Mouse (Mus musculus): ENCODE data around the gene Wfdc8.
"Not testable (repeated sequence)": the region's sequence is repeated elsewhere in the genome, so short reads cannot be mapped to it uniquely, and the experiment has no call there.

Wfdc8 gene

DNA sequence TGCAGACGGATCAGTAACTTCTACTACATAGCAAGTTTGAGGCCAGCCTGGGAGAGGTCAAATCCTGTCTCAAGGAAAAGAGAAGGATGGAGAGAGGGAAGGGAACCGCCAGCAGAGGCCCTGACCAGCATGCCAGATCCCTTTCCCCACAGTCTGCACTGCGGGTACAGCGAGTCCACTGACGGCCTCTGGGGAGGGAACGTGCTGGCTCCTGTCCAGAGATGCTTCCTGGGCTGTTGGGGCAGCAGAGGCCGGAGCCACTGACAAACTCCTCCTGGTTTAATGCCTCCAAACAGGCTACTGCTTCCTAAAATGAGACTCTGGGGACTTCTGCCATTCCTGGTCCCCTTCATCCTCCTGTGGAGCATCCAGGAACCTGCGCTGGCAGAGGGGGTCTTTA, at the start of gene Wfdc8, which contains the start of gene Wfdc6b:
TSS of gene Wfdc8 (minus strand) at position 156 of the 400 bp plus-strand sequence.
TSS of gene Wfdc6b (plus strand) at position 52 of the 400 bp plus-strand sequence.
- DNase-seq (ENCODE audit: inconsistent age in 2 of 2, low spot score in 1 of 2) = peak; percentile 51 to 67

DNA sequence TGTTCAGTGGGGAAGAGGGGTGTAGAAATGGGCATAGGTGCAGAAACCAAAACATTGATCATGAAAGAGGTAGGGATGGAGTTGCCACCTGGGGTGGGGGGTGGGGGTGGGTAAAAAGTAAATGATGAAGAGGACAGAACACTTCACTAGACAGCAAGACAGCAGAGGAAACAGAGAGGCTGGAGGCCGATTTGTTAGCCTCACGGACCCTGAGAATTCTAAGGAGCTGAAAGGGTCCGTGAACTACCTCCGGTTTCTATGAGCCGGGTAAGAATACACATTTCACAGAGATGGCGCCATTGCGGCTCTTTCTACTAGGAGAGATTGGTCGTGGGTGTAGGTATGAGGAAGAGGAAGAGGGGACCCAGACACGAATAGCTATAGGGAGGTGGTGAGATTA, 43.1 kb upstream of the Wfdc8 start, which contains the start of gene Wfdc9:
TSS of gene Wfdc9 (minus strand) at position 101 of the 400 bp plus-strand sequence.
- DNase-seq (ENCODE audit: inconsistent age in 2 of 2, low spot score in 1 of 2) = no peak

DNA sequence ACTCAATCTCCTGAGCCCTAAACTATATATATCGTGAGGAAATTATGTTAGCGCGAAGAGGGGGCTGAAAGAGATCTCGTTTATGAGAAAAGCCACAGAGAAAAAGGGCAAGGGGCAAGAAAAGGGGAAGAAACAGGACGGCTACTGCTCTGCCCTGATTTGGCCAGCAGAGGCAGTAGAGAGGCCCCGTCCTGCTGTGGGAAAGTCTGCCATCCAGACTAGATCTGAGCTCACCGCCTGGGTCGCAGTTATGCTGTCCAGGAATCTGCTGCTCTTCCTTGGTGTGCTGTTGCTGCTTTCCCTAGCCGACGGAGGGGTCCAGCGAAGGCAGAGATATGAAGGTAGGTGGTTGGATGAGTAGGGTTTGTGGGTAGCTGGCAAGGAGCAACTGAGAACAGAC, 42.4 kb upstream of the Wfdc8 start, which contains the start of gene Wfdc10:
TSS of gene Wfdc10 (plus strand) at position 189 of the 400 bp plus-strand sequence.
- peak; percentile 27 to 71 for DNase-seq (ENCODE audit: inconsistent age in 2 of 2, low spot score in 1 of 2)

DNA sequence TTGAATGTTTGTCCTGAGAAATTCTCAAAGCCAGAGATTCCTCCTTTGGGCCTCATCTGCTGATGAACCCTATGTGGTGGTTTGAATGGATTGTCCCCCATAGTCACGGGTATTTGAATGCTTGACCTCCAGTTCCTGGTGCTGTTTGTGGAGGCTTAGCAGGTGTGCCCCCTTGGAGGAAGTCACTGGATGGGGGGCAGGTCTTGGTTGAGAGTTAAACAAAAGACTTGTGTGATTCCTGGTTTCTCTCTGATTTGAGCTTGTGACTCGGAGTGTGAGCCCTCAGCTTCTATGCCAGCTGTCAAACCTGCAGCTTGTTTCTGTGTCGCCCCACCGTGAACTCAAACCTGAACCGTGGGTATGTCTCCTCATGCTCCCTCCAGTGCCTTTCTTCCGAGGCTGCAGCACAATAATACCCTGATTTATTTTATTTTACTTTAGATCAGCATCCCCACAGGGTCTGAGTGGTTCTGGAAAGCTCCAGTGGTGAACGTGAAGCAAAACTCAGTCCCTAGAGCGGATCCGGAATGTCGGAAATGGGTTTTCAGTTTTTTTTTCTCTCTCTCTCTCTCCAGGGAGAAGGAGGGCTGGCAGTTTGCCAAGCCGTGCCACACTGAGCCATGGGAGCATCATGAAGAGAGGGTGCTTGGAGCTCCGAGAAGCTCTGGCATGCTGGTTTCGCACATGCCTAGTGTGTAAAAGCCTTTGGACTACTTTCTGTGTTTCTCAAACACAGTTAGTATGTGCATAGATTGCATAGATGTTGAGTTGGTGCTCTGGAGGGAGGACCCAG, 28.7 kb upstream of the Wfdc8 start:
- DNase-seq (ENCODE audit: inconsistent age in 2 of 2, low spot score in 1 of 2) = no peak

DNA sequence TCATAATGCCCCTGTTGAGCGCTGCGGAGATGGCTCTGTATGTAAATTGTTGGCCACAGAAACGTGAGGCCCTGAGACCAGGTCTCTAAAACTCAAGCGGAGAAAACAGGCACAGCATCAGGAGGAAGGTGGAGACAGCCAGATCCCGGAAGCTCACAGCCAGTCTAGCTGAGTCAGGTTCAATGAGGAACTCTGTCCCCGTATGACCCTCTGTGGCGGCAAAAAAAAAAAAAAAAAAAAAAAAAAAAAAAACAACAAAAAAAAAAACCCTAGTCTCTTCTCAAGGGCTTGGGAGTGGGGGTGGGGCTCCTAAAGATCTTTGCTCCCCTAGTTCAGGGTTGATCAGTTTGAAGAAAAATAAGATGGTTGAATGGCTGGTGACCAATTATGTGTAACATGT, 27.7 kb upstream of the Wfdc8 start:
- DNase-seq (ENCODE audit: inconsistent age in 2 of 2, low spot score in 1 of 2) = peak in 1 of 2 experiments; percentile 24

DNA sequence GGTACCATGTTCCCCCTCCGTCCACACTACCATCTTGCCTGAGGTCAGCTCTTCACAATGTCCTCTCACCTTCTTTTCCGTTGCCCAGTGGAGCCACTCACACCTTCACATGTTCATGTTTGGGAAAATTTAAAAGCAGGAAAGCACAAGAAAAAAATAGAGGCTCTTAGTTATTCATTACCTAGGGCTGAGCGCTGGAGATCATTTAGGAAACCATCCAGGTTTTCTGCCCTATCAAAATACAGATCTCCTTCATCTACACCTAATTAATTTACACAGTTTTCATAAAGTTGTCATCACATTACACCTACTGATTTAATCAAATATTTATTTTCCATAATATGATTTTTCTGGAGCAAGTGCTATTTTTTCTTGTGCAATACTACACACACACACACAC, 25.3 kb upstream of the Wfdc8 start, which contains the start of gene Wfdc16:
TSS of gene Wfdc16 (minus strand) at position 101 of the 400 bp plus-strand sequence.
- no peak for DNase-seq (ENCODE audit: inconsistent age in 2 of 2, low spot score in 1 of 2)

DNA sequence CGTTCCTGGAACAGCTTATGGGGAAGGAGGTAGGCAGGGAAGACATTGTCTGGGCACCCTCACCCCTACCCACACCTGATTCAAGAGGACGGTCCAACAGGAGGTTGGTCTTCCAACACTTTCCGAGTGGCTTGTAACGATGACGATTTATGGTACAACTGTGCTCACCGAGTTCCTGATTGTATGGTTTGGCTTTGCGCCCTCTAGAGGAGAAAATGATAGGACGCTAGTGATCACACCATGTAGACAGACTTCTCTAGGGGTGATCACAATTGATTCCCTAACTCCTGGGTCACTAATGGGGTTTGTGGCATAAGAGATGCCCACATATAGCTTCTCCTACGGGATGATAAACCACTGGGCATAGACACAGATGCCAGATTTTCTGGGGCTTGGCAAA, 21.8 kb upstream of the Wfdc8 start:
- peak in 1 of 2 experiments; percentile 32 for DNase-seq (ENCODE audit: inconsistent age in 2 of 2, low spot score in 1 of 2)

DNA sequence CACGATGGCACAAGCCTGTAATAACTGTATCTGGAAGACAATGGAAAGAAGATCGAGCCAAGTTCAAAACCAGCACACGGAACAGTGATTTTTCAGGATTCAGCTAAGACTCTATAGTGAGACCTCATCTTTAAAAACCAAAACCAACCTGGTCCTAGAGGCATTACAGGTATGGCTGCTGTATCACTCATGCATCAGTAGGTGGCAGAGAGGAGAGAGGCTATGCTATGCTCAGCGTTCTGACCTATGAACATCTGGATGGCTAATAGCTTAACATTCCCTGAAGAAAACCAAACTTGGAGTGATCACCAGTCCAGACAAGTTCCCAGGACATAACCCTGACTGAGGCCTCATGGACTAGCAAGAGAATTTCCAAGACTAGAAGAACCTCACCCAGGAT, 8.3 kb upstream of the Wfdc8 start:
- DNase-seq (ENCODE audit: inconsistent age in 2 of 2, low spot score in 1 of 2) = no peak

DNA sequence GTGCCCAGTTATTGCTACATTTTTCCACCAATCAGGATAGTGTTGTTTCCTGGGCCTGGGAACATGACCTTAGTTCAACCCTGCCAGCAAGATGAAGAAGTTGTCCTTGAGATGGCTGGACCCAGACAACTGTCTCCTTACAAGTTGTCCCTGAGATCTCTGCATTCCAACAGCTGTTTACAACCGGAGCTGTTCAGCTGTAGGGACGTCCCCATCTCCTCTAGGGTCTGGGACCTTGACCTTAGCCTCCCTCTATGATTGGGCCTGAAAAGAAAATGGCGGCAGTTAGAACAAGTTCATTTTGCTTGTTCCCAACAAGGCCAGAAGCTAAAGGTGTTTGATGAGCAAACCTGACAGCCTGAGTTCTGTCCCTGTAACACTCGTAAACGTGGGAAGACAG, 5.6 kb upstream of the Wfdc8 start:
- peak; percentile 12 to 37 for DNase-seq (ENCODE audit: inconsistent age in 2 of 2, low spot score in 1 of 2)

DNA sequence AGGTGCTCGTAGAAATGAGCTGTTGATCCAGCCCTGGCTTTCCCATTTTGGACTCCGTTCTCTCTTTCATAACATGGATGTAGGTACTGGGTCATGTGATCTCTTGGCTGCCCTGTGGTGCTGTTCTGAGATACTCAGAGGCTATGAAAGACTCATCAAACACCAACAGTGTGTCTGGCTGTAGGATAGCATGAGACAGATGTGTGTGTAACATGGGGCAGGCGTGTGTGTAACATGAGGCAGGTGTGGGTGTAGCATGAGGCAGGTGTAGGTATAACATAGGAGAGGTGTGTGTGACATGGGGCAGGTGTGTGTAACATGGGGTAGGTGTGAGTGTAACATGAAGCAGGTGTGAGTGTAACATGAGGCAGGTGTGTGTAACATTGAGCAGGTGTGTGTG, 2.0 kb upstream of the Wfdc8 start:
- DNase-seq (ENCODE audit: inconsistent age in 2 of 2, low spot score in 1 of 2) = no peak

DNA sequence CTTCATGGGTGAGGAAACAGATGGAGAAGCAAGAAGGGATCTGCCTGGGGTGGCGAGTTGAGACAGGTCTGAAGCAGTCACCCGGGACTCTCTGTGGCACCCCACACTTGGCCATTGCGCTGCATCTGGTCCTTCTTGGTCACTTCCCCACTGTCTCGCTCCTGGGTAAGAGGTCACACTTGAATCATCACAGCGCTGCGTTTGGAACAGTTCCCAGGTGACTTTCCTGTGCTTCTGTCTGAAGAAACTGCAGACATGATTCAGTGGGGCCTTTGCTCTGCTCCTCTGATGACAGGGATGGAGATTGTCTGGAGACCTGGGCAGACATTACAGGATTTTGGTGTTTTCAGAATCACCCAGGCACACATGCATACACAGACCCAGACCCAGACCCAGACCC, 4.6 kb downstream of the Wfdc8 start:
- peak; percentile 68 to 72 for DNase-seq (ENCODE audit: inconsistent age in 2 of 2, low spot score in 1 of 2)

DNA sequence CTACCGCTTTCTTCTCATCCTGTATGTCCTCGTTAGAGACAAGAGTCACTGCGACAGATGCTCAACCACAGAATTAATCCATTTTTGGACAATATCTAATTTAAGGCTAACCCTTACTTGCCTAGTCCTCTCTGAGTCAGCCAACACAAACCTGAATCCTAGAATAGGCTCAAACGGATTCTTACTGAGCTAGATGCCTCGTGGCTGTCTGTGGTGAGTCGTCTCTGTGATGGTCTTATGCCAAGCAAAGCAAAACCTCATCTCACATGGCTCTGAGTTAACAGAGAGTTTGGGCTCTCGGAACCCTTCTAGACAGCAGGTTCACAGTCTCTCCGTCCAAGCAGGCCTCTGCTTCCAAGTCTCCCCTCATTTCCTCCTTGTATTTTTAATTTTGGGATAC, 9.0 kb downstream of the Wfdc8 start:
- no peak for DNase-seq (ENCODE audit: inconsistent age in 2 of 2, low spot score in 1 of 2)

DNA sequence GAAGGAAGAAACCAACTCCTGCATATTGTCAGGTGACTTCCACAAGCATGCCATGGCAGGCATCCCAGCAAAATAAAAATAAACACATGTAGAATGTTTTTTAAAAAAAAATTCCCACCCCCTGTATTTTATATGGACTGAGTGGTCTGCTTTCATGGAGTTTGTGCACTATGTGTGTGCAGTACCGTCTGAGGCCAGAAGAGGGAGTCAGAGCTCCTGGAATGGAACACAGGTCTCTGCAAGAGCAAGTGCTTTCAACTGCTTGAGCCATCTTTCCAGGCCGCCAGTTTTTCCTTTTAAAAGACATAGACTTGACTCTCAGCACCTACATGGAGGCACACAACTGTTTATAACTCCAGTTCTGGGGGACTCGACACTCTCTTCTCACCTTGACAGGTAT, 9.9 kb downstream of the Wfdc8 start:
- no peak for DNase-seq (ENCODE audit: inconsistent age in 2 of 2, low spot score in 1 of 2)

DNA sequence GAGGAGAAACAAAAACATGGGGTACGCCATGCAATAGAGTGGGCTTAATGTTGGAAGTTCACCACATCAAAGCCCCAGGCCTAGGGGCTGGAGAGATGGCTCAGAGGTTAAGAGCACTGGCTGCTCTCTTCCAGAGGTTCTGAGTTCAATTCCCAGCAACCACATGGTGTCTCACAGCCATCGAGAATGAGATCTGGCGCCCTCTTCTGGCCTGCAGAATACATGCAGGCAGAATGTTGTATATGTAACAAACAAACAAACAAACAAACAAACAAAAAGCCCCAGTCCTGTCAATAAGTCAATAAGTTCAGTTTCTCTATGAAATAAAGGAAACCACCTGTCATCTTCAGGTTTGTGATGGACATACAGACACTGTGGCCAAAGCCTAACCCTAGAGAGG, 13.2 kb downstream of the Wfdc8 start:
- no peak for DNase-seq (ENCODE audit: inconsistent age in 2 of 2, low spot score in 1 of 2)

DNA sequence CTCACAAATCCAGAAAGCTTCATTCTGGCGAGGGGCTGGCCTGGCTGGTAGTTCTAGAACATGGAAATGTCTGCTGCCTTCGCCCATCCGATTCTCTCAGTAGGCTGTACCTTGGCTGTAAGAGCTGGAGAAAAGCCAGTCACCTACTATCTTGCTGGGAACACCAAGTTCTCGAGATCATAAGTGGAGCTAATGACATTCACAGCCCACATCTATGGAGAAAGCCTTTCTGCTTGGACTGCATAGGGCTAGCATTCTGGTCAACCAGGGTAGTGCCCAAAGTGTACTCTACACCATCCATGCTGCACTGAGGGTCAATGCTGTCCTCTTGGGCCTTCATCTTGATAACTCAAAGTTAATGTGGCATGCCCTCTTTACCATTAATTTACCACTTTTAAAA, 19.9 kb downstream of the Wfdc8 start, which contains the start of gene Eppin:
TSS of gene Eppin (minus strand) at position 101 of the 400 bp plus-strand sequence.
- DNase-seq (ENCODE audit: inconsistent age in 2 of 2, low spot score in 1 of 2) = peak; percentile 31 to 47

DNA sequence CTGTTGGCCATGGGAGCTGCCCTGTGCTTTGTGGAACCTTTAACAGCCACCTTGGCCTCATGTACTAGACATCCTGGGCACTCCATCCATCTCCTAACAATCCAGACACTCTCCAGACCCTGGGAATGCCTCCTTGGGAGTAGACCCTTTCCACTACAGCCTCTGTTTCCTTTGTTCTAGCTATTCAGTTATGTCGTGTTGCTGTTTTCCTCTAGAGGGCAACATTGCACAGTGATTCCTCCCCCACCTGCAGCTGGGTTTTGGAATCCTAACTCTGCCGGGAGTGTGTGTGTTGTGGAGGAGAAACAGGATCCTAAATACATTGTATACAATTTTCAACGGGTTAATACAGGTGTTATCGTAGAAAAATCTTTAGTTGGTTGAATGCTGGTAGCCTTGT, 21.4 kb downstream of the Wfdc8 start:
- DNase-seq (ENCODE audit: inconsistent age in 2 of 2, low spot score in 1 of 2) = peak; percentile 20 to 69

DNA sequence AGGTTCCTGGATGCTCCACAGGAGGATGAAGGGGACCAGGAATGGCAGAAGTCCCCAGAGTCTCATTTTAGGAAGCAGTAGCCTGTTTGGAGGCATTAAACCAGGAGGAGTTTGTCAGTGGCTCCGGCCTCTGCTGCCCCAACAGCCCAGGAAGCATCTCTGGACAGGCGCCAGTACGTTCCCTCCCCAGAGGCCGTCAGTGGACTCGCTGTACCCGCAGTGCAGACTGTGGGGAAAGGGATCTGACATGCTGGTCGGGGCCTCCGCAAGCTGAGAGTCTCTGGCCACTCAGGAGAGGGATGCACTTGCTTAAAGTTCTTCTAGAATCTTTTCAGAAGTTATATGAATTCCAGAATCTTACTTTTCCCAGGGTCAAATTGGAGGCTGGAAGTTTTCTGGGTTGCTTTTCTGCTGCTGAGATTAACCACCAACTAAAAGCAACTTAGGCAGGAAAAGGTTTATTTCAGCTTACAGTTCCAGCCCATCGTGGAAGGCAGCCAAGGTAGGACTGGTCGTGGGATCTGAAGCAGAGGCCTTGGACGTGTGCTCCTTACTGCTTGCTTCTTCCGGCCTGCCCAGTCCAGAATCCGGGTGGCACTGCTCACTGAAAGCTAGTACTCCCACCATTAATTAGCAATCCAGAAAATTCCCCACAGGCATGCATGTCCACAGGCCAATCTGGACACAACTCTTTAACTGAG, 28.3 kb downstream of the Wfdc8 start, which contains the start of gene Wfdc6a:
TSS of gene Wfdc6a (minus strand) at position 423 of the 701 bp plus-strand sequence.
- DNase-seq (ENCODE audit: inconsistent age in 2 of 2, low spot score in 1 of 2) = peak; percentile 49 to 56

DNA sequence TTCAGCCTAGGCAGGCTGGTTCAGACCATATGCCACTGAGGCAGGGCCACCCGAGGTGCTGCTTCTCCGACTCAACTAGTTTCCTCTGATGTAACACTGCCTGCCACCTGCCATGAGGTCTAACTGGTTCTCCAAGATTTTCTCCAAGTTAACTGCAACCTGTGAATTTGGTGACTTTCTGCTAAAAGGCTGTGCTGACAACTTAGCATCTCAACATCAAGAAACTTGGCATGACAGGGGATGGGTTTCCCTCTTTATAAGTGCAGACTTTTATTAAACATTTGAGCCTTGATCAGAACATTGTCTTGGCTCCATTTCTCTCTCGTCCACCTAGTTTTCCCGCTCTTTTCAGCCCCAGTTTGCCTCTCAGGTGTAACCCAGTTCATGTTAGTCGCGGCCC, 40.1 kb downstream of the Wfdc8 start, which contains the start of gene Spint3:
TSS of gene Spint3 (minus strand) at position 101 of the 400 bp plus-strand sequence.
- DNase-seq (ENCODE audit: inconsistent age in 2 of 2, low spot score in 1 of 2) = not testable (repeated sequence)

DNA sequence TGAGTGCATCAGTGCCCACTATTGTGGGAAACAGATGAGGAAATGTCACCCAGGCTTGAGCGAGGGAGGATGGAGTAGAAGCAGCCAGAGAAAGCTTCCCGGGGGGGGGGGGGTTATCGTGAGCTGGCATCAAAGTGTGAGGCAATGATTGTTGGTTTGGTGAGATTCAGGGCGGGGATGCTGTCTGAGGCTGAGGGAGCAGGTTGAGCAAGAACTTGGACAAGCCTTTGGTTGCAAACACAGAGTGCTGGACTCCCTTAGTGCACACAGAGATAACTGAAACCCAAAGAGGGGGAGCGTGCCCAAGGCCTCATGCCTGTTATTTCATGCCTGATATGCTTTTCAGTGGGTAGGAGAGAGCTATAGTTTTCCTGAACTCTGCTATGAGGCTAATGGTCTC, 46.0 kb downstream of the Wfdc8 start:
- no peak for DNase-seq (ENCODE audit: inconsistent age in 2 of 2, low spot score in 1 of 2)

DNA sequence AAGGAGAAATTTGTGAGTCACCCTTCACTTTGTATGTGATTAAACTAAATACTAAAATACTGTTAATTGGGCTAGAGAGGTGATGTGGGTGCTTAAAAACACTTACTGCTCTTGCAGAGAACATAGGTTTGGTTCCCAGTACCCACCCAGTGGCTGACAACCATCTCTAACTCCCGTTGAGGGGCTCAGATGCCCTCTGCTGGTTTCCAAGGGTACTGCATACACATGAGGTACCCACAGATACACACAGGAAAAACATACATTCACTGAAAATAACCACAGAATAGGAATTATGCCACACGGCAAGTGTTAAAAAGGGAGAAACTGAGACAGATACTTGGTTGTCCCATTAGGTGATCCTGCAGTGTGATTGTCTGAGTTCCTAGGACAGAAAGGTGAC, 46.4 kb downstream of the Wfdc8 start:
- DNase-seq (ENCODE audit: inconsistent age in 2 of 2, low spot score in 1 of 2) = no peak

DNA sequence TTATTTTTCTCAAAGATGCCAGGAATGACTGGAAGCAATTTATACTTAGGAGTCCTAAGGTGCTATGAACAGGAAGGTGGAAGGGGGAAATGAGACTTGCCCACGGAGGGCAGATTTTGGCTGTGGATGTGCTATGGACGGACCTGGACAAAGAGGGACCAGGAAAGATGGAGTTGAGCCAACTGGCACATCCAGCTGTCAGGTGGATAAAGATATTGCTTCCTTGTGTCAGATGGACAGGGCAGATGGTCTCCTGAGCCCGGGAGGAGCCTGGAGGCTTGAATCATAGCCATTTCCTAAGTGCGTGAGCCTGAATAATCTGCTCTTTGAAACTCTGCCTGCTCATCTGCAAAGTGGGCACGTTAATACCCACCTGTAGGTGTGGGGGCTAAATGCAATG, 49.1 kb downstream of the Wfdc8 start:
- no peak for DNase-seq (ENCODE audit: inconsistent age in 2 of 2, low spot score in 1 of 2)

Measured in adrenal gland, adult (tissue).